Mouse (Mus musculus): ENCODE data around the gene U2af1.
A peak's percentile ranks its signal among the peaks of the same experiment; 100 is the strongest.
"Not testable (repeated sequence)": the region's sequence is repeated elsewhere in the genome, so short reads cannot be mapped to it uniquely, and the experiment has no call there.

The U2af1 gene

GRCm38 (mm10) chr17:31658468-31659185 is at the start of gene U2af1:
Gene U2af1 (minus strand): TSS chr17:31658892.
- peak; percentile 98 for DNase-seq (ENCODE audit: low read depth, low spot score)

GRCm38 (mm10) chr17:31705271-31706020 is 46.8 kb upstream of the U2af1 start:
- peak; percentile 81 for DNase-seq (ENCODE audit: low read depth, low spot score)

- DNase-seq (ENCODE audit: low read depth, low spot score), result peak; percentile 87
Observed at GRCm38 (mm10) chr17:31703276-31703980, 44.7 kb upstream of the U2af1 start.

- no peak for DNase-seq (ENCODE audit: low read depth, low spot score)
Observed at GRCm38 (mm10) chr17:31698347-31698746, 39.7 kb upstream of the U2af1 start.

- DNase-seq (ENCODE audit: low read depth, low spot score), result not testable (repeated sequence)
Observed at GRCm38 (mm10) chr17:31695356-31695755, 36.7 kb upstream of the U2af1 start.

GRCm38 (mm10) chr17:31694949-31695348 is 36.3 kb upstream of the U2af1 start:
- no peak for DNase-seq (ENCODE audit: low read depth, low spot score)

GRCm38 (mm10) chr17:31694023-31694376 is 35.3 kb upstream of the U2af1 start:
- DNase-seq (ENCODE audit: low read depth, low spot score), result no peak

GRCm38 (mm10) chr17:31693330-31694022 is 34.8 kb upstream of the U2af1 start:
- peak; percentile 71 for DNase-seq (ENCODE audit: low read depth, low spot score)

- no peak for DNase-seq (ENCODE audit: low read depth, low spot score)
Observed at GRCm38 (mm10) chr17:31692918-31693317, 34.2 kb upstream of the U2af1 start.

GRCm38 (mm10) chr17:31689606-31690005 is 30.9 kb upstream of the U2af1 start:
- DNase-seq (ENCODE audit: low read depth, low spot score), result no peak

- peak; percentile 54 for DNase-seq (ENCODE audit: low read depth, low spot score)
Observed at GRCm38 (mm10) chr17:31688112-31688511, 29.4 kb upstream of the U2af1 start.

GRCm38 (mm10) chr17:31686225-31686564 is 27.5 kb upstream of the U2af1 start:
- DNase-seq (ENCODE audit: low read depth, low spot score), result no peak

GRCm38 (mm10) chr17:31685514-31686224 is 27.0 kb upstream of the U2af1 start:
- peak; percentile 87 for DNase-seq (ENCODE audit: low read depth, low spot score)

GRCm38 (mm10) chr17:31680450-31680849 is 21.8 kb upstream of the U2af1 start:
- no peak for DNase-seq (ENCODE audit: low read depth, low spot score)

GRCm38 (mm10) chr17:31677507-31677906 is 18.8 kb upstream of the U2af1 start, which contains the start of gene Cryaa:
Gene Cryaa (plus strand): TSS chr17:31677807.
- no peak for DNase-seq (ENCODE audit: low read depth, low spot score)

- DNase-seq (ENCODE audit: low read depth, low spot score), result no peak
Observed at GRCm38 (mm10) chr17:31674426-31674825, 15.7 kb upstream of the U2af1 start.

GRCm38 (mm10) chr17:31672279-31672678 is 13.6 kb upstream of the U2af1 start:
- no peak for DNase-seq (ENCODE audit: low read depth, low spot score)

GRCm38 (mm10) chr17:31671698-31672097 is 13.0 kb upstream of the U2af1 start:
- DNase-seq (ENCODE audit: low read depth, low spot score), result no peak

GRCm38 (mm10) chr17:31670163-31670562 is 11.5 kb upstream of the U2af1 start:
- DNase-seq (ENCODE audit: low read depth, low spot score), result no peak

GRCm38 (mm10) chr17:31668306-31668705 is 9.6 kb upstream of the U2af1 start:
- no peak for DNase-seq (ENCODE audit: low read depth, low spot score)

GRCm38 (mm10) chr17:31664760-31665159 is 6.1 kb upstream of the U2af1 start:
- DNase-seq (ENCODE audit: low read depth, low spot score), result peak; percentile 60
